Mouse (Mus musculus) kidney, embryonic 14.5 days (tissue): Measurements from ENCODE around the gene Rasal1. TPM values are rescaled to one million over a fixed set of nuclear protein-coding genes. Genes with fewer than 3 reads are reported as not detected.
A peak's percentile ranks its signal among the peaks of the same experiment; 100 is the strongest.

Experiments
- ATAC-seq: fragments of 200-750 bp; cut with Nextera tagmentation; 2 replicates; pipeline ENCODE4 v1.8.0; 2017; ENCODE audit warnings: moderate number of reproducible peaks, mild to moderate bottlenecking, moderate TSS enrichment, moderate library complexity; ENCODE audit not compliant: low FRiP score, low TSS enrichment
- H3K27ac ChIP-seq: fragments of 300-500 bp; sonication (generic); 2 replicates; pipeline ENCODE4 v1.5.1; 2014; ENCODE audit warnings: low read depth, mild to moderate bottlenecking, low read length, moderate library complexity, mixed read lengths
- H3K27me3 ChIP-seq: fragments of 300-500 bp; sonication (generic); 2 replicates; pipeline ENCODE4 v1.6.1; 2014; ENCODE audit warnings: mild to moderate bottlenecking, low read length; ENCODE audit not compliant: control insufficient read depth, insufficient read depth
- H3K36me3 ChIP-seq: fragments of 300-500 bp; sonication (generic); 2 replicates; pipeline ENCODE4 v1.6.1; 2014; ENCODE audit warnings: low read length, mixed read lengths; ENCODE audit not compliant: control insufficient read depth, insufficient read depth
- H3K4me1 ChIP-seq: fragments of 300-500 bp; sonication (generic); 2 replicates; pipeline ENCODE4 v1.6.1; 2014; ENCODE audit warnings: low read length, mixed read lengths; ENCODE audit not compliant: control insufficient read depth, insufficient read depth
- H3K4me2 ChIP-seq: fragments of 300-500 bp; sonication (generic); replicated peaks from 2 replicates; pipeline ENCODE4 v1.6.1; 2014; ENCODE audit warnings: low read depth, mild to moderate bottlenecking, low read length
- H3K4me3 ChIP-seq: fragments of 300-500 bp; sonication (generic); 2 replicates; pipeline ENCODE4 v1.5.1; 2014; ENCODE audit warnings: mild to moderate bottlenecking, low read length
- H3K9ac ChIP-seq: fragments of 300-500 bp; sonication (generic); 2 replicates; pipeline ENCODE4 v1.6.1; 2014; ENCODE audit warnings: low read depth, mild to moderate bottlenecking, low read length, moderate library complexity
- H3K9me3 ChIP-seq: fragments of 300-500 bp; sonication (generic); 2 replicates; pipeline ENCODE4 v1.6.1; 2016; ENCODE audit warnings: low read length; ENCODE audit not compliant: control insufficient read depth
- WGBS: fragments of 180-500 bp; shearing (Covaris S2); extraction: QIAGEN DNeasy Blood & Tissue Kit; methylation state at CpG from one replicate; pipeline ENCODE4 v1.1.7; 2014; 5-methylcytosine and 5-hydroxymethylcytosine counted together
- polyA plus RNA-seq: library from polyadenylated mRNA; unstranded; fragments of >200 nt; fragmentation: Nextera tagmentation; extraction: Ambion mirVana; gene quantifications from 2 replicates; pipeline ENCODE4 v1.2.1, GENCODE M21; 2014

The Rasal1 gene
- polyA plus RNA-seq, 1 experiment from 2014 or later = 0.23 TPM

DNA sequence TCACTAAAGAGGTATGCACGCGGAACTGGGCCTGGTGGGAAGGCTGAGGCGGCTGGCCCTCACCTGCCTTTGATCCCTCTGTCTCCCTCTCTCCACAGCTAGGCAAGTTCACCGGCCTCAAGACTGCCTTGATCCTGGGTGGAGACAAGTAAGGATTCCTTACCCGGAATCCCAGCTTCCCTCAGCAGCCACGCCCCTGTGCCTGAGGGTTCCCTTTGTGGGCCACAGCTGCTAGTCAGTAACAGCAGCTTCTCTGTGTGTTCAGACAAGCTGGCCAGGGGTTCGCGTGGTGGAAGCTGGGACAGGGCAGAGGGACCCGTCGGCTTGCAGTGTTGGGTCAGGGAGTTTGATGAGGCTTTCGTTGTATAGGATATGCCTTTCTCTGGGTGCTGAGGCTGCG lies 29.8 kb upstream of the Rasal1 start:
- 90% methylated on average over 12 of the region's 12 CpGs for WGBS

DNA sequence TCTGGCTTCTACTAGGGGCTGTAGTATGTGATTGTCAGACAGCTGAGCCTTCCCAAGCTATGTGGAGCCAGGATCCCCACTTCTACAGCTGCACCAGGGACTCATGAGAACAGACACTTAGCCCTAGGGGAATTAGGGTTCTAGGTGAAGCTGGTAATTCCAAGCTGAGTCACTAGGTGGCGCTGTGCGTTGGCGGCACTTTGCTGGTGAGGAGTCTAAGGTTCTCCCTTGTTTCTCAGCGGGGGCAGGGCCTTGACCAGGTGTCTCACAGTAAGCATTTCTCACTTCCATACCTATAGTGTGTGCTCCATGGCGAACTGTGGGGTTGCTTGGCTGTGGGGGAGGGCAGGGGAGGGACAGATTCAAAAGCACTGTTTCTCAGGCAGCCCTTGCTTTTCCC lies 29.4 kb upstream of the Rasal1 start:
- Histone ChIP-seq H3K9ac (no peak overlapping the region), H3K4me1 (no peaks in the 10 kb centered on the region), H3K9me3 (no peaks in the 10 kb centered on the region), H3K27ac (no peak overlapping the region), H3K4me2 (no peak overlapping the region), H3K4me3 (no peak overlapping the region), H3K36me3 (peaks cover 70% of the 10 kb centered on the region), H3K27me3 (no peaks in the 10 kb centered on the region)
- WGBS = 18% methylated on average over 5 of the region's 5 CpGs
- ATAC-seq = no peak

More for the DNA sequence above, 29.8 kb upstream of the Rasal1 start:
- peaks cover 3% of the 10 kb centered on the region; the same call in 1 of the 2 replicates for H3K4me1 ChIP-seq
- H3K4me2 ChIP-seq = no peak overlapping the region
- H3K36me3 ChIP-seq = peaks cover 66% of the 10 kb centered on the region
- H3K27ac ChIP-seq = no peak overlapping the region
- ATAC-seq = no peak
- H3K4me3 ChIP-seq = no peak overlapping the region
- H3K9me3 ChIP-seq = no peaks in the 10 kb centered on the region
- no peaks in the 10 kb centered on the region for H3K27me3 ChIP-seq
- no peak overlapping the region for H3K9ac ChIP-seq

DNA sequence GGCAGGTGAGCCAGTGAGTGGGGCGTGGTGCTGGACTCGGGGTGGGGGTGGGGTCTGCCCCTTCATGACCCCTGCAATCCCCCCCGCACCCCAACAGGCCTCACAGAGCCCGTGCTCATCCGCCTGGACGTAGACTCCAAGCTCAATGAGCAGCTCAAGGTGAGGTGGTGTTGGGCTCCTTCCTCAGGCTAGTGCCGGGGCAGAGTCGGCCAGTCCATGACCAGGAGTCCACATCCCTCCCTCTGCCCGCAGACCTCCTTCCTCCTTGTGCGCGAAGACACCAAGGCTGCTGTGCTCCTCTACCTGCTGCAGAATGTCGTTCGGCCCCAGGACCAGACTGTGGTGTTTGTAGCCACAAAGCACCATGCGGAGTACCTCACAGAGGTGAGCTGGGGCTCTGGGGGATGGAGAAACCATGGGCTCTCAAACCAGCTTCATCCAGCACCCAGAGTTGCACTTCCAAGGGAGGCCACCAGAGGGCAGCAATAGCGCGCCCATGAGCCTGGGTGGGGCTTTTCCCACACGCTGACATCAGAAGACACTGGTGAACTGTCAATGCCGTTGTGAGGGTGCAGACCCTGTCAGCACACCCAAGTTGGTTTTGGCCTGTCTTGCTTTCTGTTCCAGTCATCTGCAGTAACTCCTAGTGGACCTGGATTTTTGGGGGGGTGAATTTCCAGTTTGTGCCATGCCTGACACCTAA lies 28.1 kb upstream of the Rasal1 start:
- ATAC-seq = no peak
- H3K4me3 ChIP-seq = no peak overlapping the region
- no peak overlapping the region for H3K27ac ChIP-seq
- H3K9me3 ChIP-seq = no peaks in the 10 kb centered on the region
- no peak overlapping the region for H3K9ac ChIP-seq
- no peak overlapping the region for H3K4me2 ChIP-seq
- H3K4me1 ChIP-seq = no peaks in the 10 kb centered on the region
- peaks cover 83% of the 10 kb centered on the region for H3K36me3 ChIP-seq
- 73% methylated on average over 18 of the region's 18 CpGs for WGBS
- no peaks in the 10 kb centered on the region for H3K27me3 ChIP-seq

- Histone ChIP-seq H3K27me3 (no peaks in the 10 kb centered on the region), H3K9ac (no peak overlapping the region), H3K4me2 (no peak overlapping the region), H3K27ac (no peak overlapping the region), H3K36me3 (peaks cover 89% of the 10 kb centered on the region), H3K9me3 (no peaks in the 10 kb centered on the region), H3K4me3 (no peak overlapping the region), H3K4me1 (no peaks in the 10 kb centered on the region)
- WGBS = 77% methylated on average over 23 of the region's 23 CpGs
- ATAC-seq = no peak
Observed at GRCm38 (mm10) chr5:120621078-120621765, 27.4 kb upstream of the Rasal1 start.

DNA sequence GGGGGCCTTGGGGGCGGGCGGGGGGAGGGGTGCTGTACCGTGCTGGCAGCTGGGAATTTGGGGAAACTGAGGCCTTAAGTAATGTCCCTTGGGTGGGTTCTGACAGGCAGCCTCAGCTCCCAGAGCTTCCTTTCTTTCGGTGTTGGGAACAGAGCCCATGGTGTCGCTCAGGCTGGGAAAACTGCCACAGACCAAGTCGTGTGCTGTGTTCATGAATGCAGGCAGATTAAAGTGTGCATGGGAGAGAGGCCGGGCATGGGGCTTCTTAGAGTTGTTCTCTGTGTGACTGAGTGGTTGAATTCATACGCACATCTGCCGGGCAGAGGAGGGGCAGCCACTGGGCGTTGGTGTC lies 26.8 kb upstream of the Rasal1 start:
- H3K4me3 ChIP-seq = no peak overlapping the region
- no peaks in the 10 kb centered on the region for H3K9me3 ChIP-seq
- H3K36me3 ChIP-seq = peaks cover 92% of the 10 kb centered on the region
- no peak for ATAC-seq
- WGBS = 96% methylated on average over 10 of the region's 10 CpGs
- H3K4me2 ChIP-seq = no peak overlapping the region
- no peak overlapping the region for H3K9ac ChIP-seq
- H3K27me3 ChIP-seq = no peaks in the 10 kb centered on the region
- H3K4me1 ChIP-seq = no peaks in the 10 kb centered on the region
- no peak overlapping the region for H3K27ac ChIP-seq

DNA sequence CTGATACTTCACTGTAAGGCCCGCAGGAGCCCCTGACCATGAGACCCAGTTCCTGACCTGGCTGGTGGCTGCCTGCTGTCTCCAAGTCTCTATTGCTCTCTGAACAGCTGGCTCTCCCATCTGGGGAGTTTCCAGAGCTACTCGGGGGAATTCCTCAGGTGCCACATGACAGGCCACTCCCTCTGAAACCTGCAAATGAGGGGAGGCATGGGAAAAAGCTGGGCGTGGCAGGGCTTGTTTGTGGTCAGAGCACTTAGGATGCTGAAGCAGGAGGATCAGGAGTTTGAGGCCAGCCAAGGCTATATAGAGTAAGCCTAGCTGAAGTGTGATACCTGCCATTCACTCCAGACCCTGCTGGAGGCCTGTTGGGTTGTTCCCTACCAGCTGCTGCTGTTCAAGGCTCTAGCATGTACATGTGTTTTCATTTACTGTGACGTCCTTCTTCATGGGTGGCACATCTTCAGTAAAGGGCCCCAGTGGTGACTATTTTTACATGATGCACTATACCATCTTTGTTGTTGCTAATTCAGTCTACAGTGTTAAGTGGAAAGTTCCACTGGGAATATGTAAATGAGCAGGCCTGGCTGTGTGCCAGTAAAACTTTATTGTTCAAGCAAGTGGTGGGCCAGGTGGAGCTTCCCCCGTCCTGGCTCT lies 26.3 kb upstream of the Rasal1 start:
- no peaks in the 10 kb centered on the region for H3K27me3 ChIP-seq
- ATAC-seq = no peak
- no peaks in the 10 kb centered on the region for H3K9me3 ChIP-seq
- H3K4me2 ChIP-seq = no peak overlapping the region
- H3K4me3 ChIP-seq = no peak overlapping the region
- no peak overlapping the region for H3K9ac ChIP-seq
- 70% methylated on average over 5 of the region's 5 CpGs for WGBS
- H3K27ac ChIP-seq = no peak overlapping the region
- H3K4me1 ChIP-seq = no peaks in the 10 kb centered on the region
- H3K36me3 ChIP-seq = peaks cover 93% of the 10 kb centered on the region

- ATAC-seq = no peak
- H3K4me3 ChIP-seq = no peak overlapping the region
- 94% methylated on average over 10 of the region's 10 CpGs for WGBS
- no peak overlapping the region for H3K9ac ChIP-seq
- H3K27ac ChIP-seq = no peak overlapping the region
- H3K4me1 ChIP-seq = no peaks in the 10 kb centered on the region
- no peak overlapping the region for H3K4me2 ChIP-seq
- no peaks in the 10 kb centered on the region for H3K9me3 ChIP-seq
- peaks cover 81% of the 10 kb centered on the region for H3K36me3 ChIP-seq
- H3K27me3 ChIP-seq = no peaks in the 10 kb centered on the region
Observed at GRCm38 (mm10) chr5:120624427-120624826, 24.2 kb upstream of the Rasal1 start.

GRCm38 (mm10) chr5:120626399-120626798 lies 22.2 kb upstream of the Rasal1 start:
- 34% methylated on average over 19 of the region's 19 CpGs for WGBS
- no peaks in the 10 kb centered on the region for H3K9me3 ChIP-seq
- no peaks in the 10 kb centered on the region for H3K27me3 ChIP-seq
- no peak overlapping the region for H3K9ac ChIP-seq
- no peak overlapping the region for H3K27ac ChIP-seq
- H3K4me1 ChIP-seq = no peaks in the 10 kb centered on the region
- H3K4me3 ChIP-seq = no peak overlapping the region
- peak; percentile 67 for ATAC-seq
- H3K36me3 ChIP-seq = peaks cover 61% of the 10 kb centered on the region
- H3K4me2 ChIP-seq = no peak overlapping the region
